Mouse (Mus musculus): ENCODE data around the gene Zbtb3. TPM values are rescaled to one million over a fixed set of nuclear protein-coding genes. Genes with fewer than 3 reads are reported as not detected.

Zbtb3 gene
- polyA plus RNA-seq, 1 experiment from 2014 or later, result 2.0 TPM

DNA sequence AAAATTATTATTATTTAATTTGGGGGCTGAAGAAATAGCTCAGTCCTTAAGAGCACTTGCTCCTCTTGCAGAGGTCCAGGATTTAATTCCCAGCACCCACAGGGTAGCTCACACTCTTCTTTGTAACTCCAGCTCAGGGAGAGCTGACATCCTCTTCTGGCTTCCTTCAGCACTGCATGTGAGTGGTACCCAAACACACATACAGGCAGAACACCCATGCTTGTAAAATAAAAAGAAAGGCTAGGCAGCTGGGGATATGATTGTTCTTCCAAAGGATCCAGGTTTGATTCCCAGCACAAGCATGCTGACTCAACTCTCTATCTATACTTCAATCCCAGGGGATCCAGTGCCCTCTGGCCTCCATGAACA lies 3.4 kb upstream of the Zbtb3 start:
- H3K4me1 ChIP-seq (replicated peaks; ENCODE audit: control insufficient read depth, insufficient read depth, low read length), result 0 out of 2 replicates have a peak, but pooled peaks cover 4% of the 10 kb centered on the region
- H3K9ac ChIP-seq (ENCODE audit: low read depth, low read length), result no peak overlapping the region
- no peak overlapping the region for H3K27ac ChIP-seq (ENCODE audit: low read depth, low read length)
- H3K27me3 ChIP-seq (replicated peaks; ENCODE audit: control insufficient read depth, insufficient read depth, low read length), result no peaks in the 10 kb centered on the region
- H3K4me3 ChIP-seq (ENCODE audit: low read depth, low read length), result peak overlapping the region; percentile 69
- H3K4me2 ChIP-seq (replicated peaks; ENCODE audit: low read depth), result peak overlapping the region; percentile 81
- peaks cover 17% of the 10 kb centered on the region for H3K36me3 ChIP-seq (ENCODE audit: control insufficient read depth, insufficient read depth)
- no peaks in the 10 kb centered on the region for H3K9me3 ChIP-seq (ENCODE audit: control insufficient read depth)
- no peak for ATAC-seq
- peak; percentile 21; the same call in 1 of the 2 replicates for TF ChIP-seq CTCF (IDR thresholded peaks at IDR 0.05; ENCODE audit: low read depth)

DNA sequence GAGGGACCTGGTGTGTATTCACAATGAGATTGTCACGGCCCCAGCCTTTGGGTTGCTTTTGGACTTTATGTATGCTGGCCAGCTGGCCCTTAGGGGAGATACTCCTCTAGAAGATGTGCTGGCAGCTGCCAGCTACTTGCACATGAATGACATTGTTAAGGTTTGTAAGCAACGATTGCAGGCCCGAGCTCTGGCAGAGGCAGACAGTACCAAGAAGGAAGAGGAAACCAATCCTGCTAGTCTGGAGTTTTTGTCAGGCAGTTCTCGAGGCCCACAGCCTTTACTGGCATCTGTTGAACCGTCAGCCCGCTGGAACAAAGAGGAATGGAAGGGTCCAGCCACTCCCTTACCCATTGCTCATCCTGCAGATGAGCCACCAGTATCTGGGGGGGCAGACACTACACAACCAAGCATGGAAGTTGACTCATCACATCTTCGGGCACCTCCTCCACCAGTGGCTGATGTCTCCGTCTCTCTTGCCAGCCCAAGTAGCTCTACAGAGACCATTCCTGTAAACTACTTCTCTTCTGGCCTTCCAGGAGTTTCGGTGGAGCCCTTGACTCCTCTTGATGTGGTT lies 937 bp downstream of the Zbtb3 start:
- Histone ChIP-seq H3K4me3 (ENCODE audit: low read depth, low read length) (no peak overlapping the region), H3K9me3 (ENCODE audit: control insufficient read depth) (no peaks in the 10 kb centered on the region), H3K27me3 (replicated peaks; ENCODE audit: control insufficient read depth, insufficient read depth, low read length) (no peaks in the 10 kb centered on the region), H3K27ac (ENCODE audit: low read depth, low read length) (0 out of 2 replicates have a peak overlapping the region, but pooled peaks have one; percentile 63), H3K9ac (ENCODE audit: low read depth, low read length) (no peak overlapping the region), H3K4me1 (replicated peaks; ENCODE audit: control insufficient read depth, insufficient read depth, low read length) (no peaks in the 10 kb centered on the region), H3K36me3 (ENCODE audit: control insufficient read depth, insufficient read depth) (peaks cover 15% of the 10 kb centered on the region), H3K4me2 (replicated peaks; ENCODE audit: low read depth) (peak overlapping the region; percentile 77)
- WGBS, result 92% methylated on average over 9 of the region's 9 CpGs
- ATAC-seq, result no peak
- TF ChIP-seq CTCF (IDR thresholded peaks at IDR 0.05; ENCODE audit: low read depth), result no peak

GRCm38 (mm10) chr19:8803879-8804660 lies 1.7 kb downstream of the Zbtb3 start:
- no peaks in the 10 kb centered on the region for H3K27me3 ChIP-seq (replicated peaks; ENCODE audit: control insufficient read depth, insufficient read depth, low read length)
- no peak overlapping the region for H3K4me3 ChIP-seq (ENCODE audit: low read depth, low read length)
- no peak for ATAC-seq
- H3K4me1 ChIP-seq (replicated peaks; ENCODE audit: control insufficient read depth, insufficient read depth, low read length), result no peaks in the 10 kb centered on the region
- no peak for TF ChIP-seq CTCF (IDR thresholded peaks at IDR 0.05; ENCODE audit: low read depth)
- no peaks in the 10 kb centered on the region for H3K9me3 ChIP-seq (ENCODE audit: control insufficient read depth)
- H3K27ac ChIP-seq (ENCODE audit: low read depth, low read length), result no peak overlapping the region
- no peak overlapping the region for H3K9ac ChIP-seq (ENCODE audit: low read depth, low read length)
- no peak overlapping the region for H3K4me2 ChIP-seq (replicated peaks; ENCODE audit: low read depth)
- WGBS, result 90% methylated on average over 11 of the region's 11 CpGs
- H3K36me3 ChIP-seq (ENCODE audit: control insufficient read depth, insufficient read depth), result peaks cover 17% of the 10 kb centered on the region

- Histone ChIP-seq H3K9ac (ENCODE audit: low read depth, low read length) (no peak overlapping the region), H3K4me3 (ENCODE audit: low read depth, low read length) (no peak overlapping the region), H3K27me3 (replicated peaks; ENCODE audit: control insufficient read depth, insufficient read depth, low read length) (no peaks in the 10 kb centered on the region), H3K9me3 (ENCODE audit: control insufficient read depth) (no peaks in the 10 kb centered on the region), H3K4me2 (replicated peaks; ENCODE audit: low read depth) (no peak overlapping the region), H3K36me3 (ENCODE audit: control insufficient read depth, insufficient read depth) (peaks cover 32% of the 10 kb centered on the region), H3K4me1 (replicated peaks; ENCODE audit: control insufficient read depth, insufficient read depth, low read length) (no peaks in the 10 kb centered on the region), H3K27ac (ENCODE audit: low read depth, low read length) (0 out of 2 replicates have a peak overlapping the region, but pooled peaks have one; percentile 8)
- no peak for ATAC-seq
- TF ChIP-seq CTCF (IDR thresholded peaks at IDR 0.05; ENCODE audit: low read depth), result no peak
- WGBS, result 93% methylated on average over 5 of the region's 5 CpGs
These were observed 4.5 kb downstream of the Zbtb3 start for GRCm38 (mm10) chr19:8806810-8807209.

DNA sequence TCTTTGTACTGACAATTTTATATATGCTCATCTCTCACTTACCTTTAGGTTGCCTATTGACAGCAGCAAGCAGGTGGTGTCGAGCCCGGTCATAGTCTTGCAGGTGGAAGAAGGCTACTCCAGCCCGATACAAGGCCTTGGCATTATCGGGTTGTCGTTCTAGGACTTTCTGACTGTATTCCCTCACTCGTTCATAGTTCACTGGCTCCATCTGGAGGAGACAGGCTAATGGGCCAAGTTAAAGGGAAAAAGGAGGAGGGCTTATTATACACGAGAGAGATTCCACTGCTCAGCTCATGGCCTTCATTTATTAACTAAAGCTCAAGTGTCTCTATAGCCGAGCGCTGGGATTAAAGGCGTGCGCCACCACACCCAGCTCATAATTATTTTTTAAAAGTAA lies 13.5 kb downstream of the Zbtb3 start:
- Histone ChIP-seq H3K9ac (ENCODE audit: low read depth, low read length) (no peak overlapping the region), H3K4me2 (replicated peaks; ENCODE audit: low read depth) (no peak overlapping the region)
- WGBS, result 55% methylated on average over 11 of the region's 11 CpGs

GRCm38 (mm10) chr19:8817001-8817400 lies 14.6 kb downstream of the Zbtb3 start:
- 74% methylated on average over 3 of the region's 3 CpGs for WGBS
- H3K9me3 ChIP-seq (ENCODE audit: control insufficient read depth), result no peaks in the 10 kb centered on the region
- H3K36me3 ChIP-seq (ENCODE audit: control insufficient read depth, insufficient read depth), result peaks cover 21% of the 10 kb centered on the region
- no peak overlapping the region for H3K4me3 ChIP-seq (ENCODE audit: low read depth, low read length)
- no peak overlapping the region for H3K4me2 ChIP-seq (replicated peaks; ENCODE audit: low read depth)
- H3K9ac ChIP-seq (ENCODE audit: low read depth, low read length), result no peak overlapping the region
- H3K4me1 ChIP-seq (replicated peaks; ENCODE audit: control insufficient read depth, insufficient read depth, low read length), result peaks cover 1% of the 10 kb centered on the region; the same call in 1 of the 2 replicates
- ATAC-seq, result no peak
- H3K27ac ChIP-seq (ENCODE audit: low read depth, low read length), result no peak overlapping the region
- no peak for TF ChIP-seq CTCF (IDR thresholded peaks at IDR 0.05; ENCODE audit: low read depth)
- H3K27me3 ChIP-seq (replicated peaks; ENCODE audit: control insufficient read depth, insufficient read depth, low read length), result no peaks in the 10 kb centered on the region

More for the DNA sequence above, 13.5 kb downstream of the Zbtb3 start:
- no peaks in the 10 kb centered on the region for H3K27me3 ChIP-seq (replicated peaks; ENCODE audit: control insufficient read depth, insufficient read depth, low read length)
- H3K27ac ChIP-seq (ENCODE audit: low read depth, low read length), result no peak overlapping the region
- H3K4me1 ChIP-seq (replicated peaks; ENCODE audit: control insufficient read depth, insufficient read depth, low read length), result no peaks in the 10 kb centered on the region
- TF ChIP-seq CTCF (IDR thresholded peaks at IDR 0.05; ENCODE audit: low read depth), result peak; percentile 63
- H3K9me3 ChIP-seq (ENCODE audit: control insufficient read depth), result no peaks in the 10 kb centered on the region
- no peak overlapping the region for H3K4me3 ChIP-seq (ENCODE audit: low read depth, low read length)
- ATAC-seq, result no peak
- peaks cover 28% of the 10 kb centered on the region for H3K36me3 ChIP-seq (ENCODE audit: control insufficient read depth, insufficient read depth)
